Mouse (Mus musculus) liver, embryonic 15.5 days (tissue): ENCODE results near the gene Zdhhc5. TPM values are rescaled to one million over a fixed set of nuclear protein-coding genes. Genes with fewer than 3 reads are reported as not detected.

ENCODE experiments used
- ATAC-seq: fragments of 200-750 bp; cut with Nextera tagmentation; 2 replicates; pipeline ENCODE4 v1.8.0; 2017; ENCODE audit warnings: moderate number of reproducible peaks, mild to moderate bottlenecking, moderate library complexity; ENCODE audit not compliant: insufficient read depth
- H3K27ac ChIP-seq: fragments of 300-500 bp; sonication (generic); replicated peaks from 2 replicates; pipeline ENCODE4 v1.5.1; 2015; ENCODE audit warnings: mild to moderate bottlenecking, inconsistent platforms
- H3K27me3 ChIP-seq: fragments of 300-500 bp; sonication (generic); 2 replicates; pipeline ENCODE4 v1.6.1; 2015; ENCODE audit warnings: mild to moderate bottlenecking, inconsistent platforms
- H3K36me3 ChIP-seq: fragments of 300-500 bp; sonication (generic); replicated peaks from 2 replicates; pipeline ENCODE4 v1.6.1; 2015; ENCODE audit warnings: moderate library complexity, mild to moderate bottlenecking, inconsistent platforms
- H3K4me1 ChIP-seq: fragments of 300-500 bp; sonication (generic); replicated peaks from 2 replicates; pipeline ENCODE4 v1.6.1; 2015; ENCODE audit warnings: inconsistent platforms
- H3K4me2 ChIP-seq: fragments of 300-500 bp; sonication (generic); 2 replicates; pipeline ENCODE4 v1.6.1; 2015; ENCODE audit warnings: moderate library complexity, mild to moderate bottlenecking, inconsistent platforms
- H3K4me3 ChIP-seq: fragments of 300-500 bp; sonication (generic); replicated peaks from 2 replicates; pipeline ENCODE4 v1.5.1; 2015; ENCODE audit warnings: mild to moderate bottlenecking, inconsistent platforms
- H3K9ac ChIP-seq: fragments of 300-500 bp; sonication (generic); 2 replicates; pipeline ENCODE4 v1.6.1; 2015; ENCODE audit warnings: moderate library complexity, mild to moderate bottlenecking, inconsistent platforms
- H3K9me3 ChIP-seq: fragments of 300-500 bp; sonication (generic); replicated peaks from 2 replicates; pipeline ENCODE4 v1.6.1; 2016; ENCODE audit warnings: inconsistent platforms
- WGBS: fragments of 180-500 bp; shearing (Covaris S2); methylation state at CpG from one replicate; pipeline ENCODE4 v1.1.7; 2015; ENCODE audit warnings: mixed read lengths; ENCODE audit not compliant: insufficient replicate concordance; 5-methylcytosine and 5-hydroxymethylcytosine counted together
- polyA plus RNA-seq: library from polyadenylated mRNA; unstranded; fragments of >200 nt; fragmentation: Nextera tagmentation; extraction: Ambion mirVana; gene quantifications from 2 replicates; pipeline ENCODE4 v1.2.1, GENCODE M21; 2015

Gene Zdhhc5
- 17.3 and 18.4 TPM in 2 replicates for polyA plus RNA-seq

DNA sequence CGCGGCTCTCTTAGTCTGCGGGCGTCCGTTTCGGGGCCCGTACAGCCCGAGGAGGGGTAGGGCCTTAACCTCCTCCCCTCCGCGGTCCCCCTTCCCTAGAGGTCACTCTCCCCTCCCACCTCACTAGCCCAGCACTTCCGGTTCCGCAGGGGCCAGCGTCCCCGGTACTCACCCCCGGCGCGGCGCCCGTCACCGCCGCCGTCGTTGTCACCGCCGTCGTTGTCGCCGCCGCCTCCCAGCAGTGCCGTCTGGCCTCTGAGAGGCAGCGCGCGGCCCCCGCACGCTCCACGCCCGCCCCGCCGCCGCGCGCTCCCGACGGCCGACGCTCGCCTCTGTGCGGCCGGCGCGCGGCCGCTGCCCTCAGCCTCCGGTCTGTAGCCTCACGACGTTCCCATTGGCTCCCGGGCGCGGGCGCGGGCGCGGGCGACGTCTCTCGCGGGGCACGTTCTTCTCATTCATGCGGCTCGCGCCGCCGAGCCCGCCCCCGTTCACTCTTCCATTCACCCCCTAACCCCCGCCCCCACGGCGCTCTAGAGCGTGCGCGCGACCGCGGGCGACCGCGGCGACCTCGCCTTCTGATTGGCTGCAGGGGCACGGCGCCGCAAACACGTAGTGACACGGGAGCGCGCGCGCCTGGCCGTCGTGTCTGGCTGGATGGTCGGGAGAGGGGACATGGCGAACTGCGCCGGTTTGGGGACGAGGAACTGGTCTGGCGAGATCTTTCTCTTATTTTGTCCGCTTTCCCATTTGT lies at the start of gene Zdhhc5:
Zdhhc5 (minus strand) TSS at position 370 of the 751 bp plus-strand sequence.
- Histone ChIP-seq H3K9me3 (no peaks in the 10 kb centered on the region), H3K36me3 (peaks cover 14% of the 10 kb centered on the region), H3K27ac (peak within 1 kb of the TSS; percentile 99), H3K4me3 (peak within 1 kb of the TSS; percentile 86), H3K27me3 (no peaks in the 10 kb centered on the region), H3K9ac (peak within 1 kb of the TSS; percentile 94), H3K4me1 (peaks cover 49% of the 10 kb centered on the region), H3K4me2 (peak within 1 kb of the TSS; percentile 91)
- WGBS: under 1% methylated on average over 105 of the region's 107 CpGs
- ATAC-seq: peak; percentile 92

DNA sequence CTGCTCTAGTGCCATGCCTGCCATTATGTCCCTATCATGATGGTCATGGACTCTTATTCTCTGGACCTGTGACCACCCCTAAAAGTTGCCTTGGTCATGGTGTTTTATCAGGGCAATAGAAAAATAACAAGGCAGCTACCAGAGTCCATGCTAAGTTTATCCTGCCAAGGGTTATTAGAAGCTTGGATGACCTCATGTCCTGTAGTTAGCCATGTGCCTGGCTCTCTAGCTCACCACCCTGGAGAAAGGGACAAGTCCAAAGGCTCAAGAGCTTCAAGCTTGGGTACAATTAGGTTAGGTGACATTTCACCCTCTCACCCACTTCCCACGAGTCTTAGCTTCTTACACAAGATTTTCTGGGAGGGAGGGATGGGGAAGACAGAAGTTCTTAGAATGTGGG lies 47.8 kb upstream of the Zdhhc5 start:
- no peak overlapping the region for H3K4me2 ChIP-seq
- H3K36me3 ChIP-seq: no peaks in the 10 kb centered on the region
- H3K4me1 ChIP-seq: no peaks in the 10 kb centered on the region
- no peak overlapping the region for H3K27ac ChIP-seq
- WGBS: 15% methylated on average over 1 of the region's 1 CpGs
- no peak overlapping the region for H3K4me3 ChIP-seq
- ATAC-seq: no peak
- no peaks in the 10 kb centered on the region for H3K9me3 ChIP-seq
- H3K9ac ChIP-seq: no peak overlapping the region
- H3K27me3 ChIP-seq: peaks cover 41% of the 10 kb centered on the region

DNA sequence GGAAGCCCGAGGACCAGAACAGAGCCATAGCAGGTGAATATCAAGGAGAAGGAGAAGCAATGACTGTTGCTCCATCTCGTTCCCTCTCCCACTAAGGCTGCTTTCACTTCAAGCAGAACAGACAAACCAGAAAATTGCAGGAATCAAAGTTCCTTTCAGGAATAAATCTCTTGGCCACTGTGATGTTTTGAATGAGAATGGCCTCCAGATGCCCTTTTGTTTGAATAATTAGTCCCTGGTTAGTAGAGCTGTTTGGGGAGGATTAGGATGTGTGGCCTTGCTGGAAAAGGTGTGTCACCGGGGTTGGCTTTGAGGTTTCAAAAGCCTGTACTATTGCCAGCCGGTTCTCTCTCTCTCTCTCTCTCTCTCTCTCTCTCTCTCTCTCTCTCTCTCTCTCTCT lies 47.3 kb upstream of the Zdhhc5 start:
- WGBS: 34% methylated on average over 4 of the region's 4 CpGs
- Histone ChIP-seq H3K4me3 (no peak overlapping the region), H3K27me3 (peaks cover 36% of the 10 kb centered on the region), H3K9me3 (no peaks in the 10 kb centered on the region), H3K4me2 (no peak overlapping the region), H3K4me1 (peaks cover under 1% of the 10 kb centered on the region; the same call in 1 of the 2 replicates), H3K9ac (no peak overlapping the region), H3K27ac (no peak overlapping the region), H3K36me3 (no peaks in the 10 kb centered on the region)
- no peak for ATAC-seq

DNA sequence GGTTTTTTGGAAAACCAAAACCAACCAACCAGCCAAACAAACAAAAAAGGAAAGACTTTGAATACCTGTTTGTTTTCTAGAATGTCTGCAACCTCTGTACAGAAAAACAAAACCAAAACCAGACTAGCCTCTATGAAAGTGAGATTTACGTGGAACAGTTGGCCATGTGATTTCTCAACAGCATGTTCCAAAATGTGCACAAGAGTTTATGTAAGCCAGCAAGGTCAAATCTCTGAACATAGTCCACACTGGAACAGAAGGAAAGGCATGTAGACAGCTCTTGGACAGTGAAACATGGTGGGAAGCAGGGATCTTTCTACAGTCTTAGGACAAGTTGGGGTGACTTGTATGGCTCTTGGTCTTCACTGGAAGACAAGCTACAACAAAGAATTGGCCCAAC lies 46.9 kb upstream of the Zdhhc5 start:
- Histone ChIP-seq H3K9me3 (no peaks in the 10 kb centered on the region), H3K4me2 (no peak overlapping the region), H3K36me3 (no peaks in the 10 kb centered on the region), H3K4me3 (no peak overlapping the region), H3K27me3 (peaks cover 33% of the 10 kb centered on the region), H3K27ac (no peak overlapping the region), H3K9ac (no peak overlapping the region), H3K4me1 (peaks cover 3% of the 10 kb centered on the region; the same call in 1 of the 2 replicates)
- no peak; the same call in 1 of the 2 replicates for ATAC-seq
- 52% methylated on average over 1 of the region's 1 CpGs for WGBS

DNA sequence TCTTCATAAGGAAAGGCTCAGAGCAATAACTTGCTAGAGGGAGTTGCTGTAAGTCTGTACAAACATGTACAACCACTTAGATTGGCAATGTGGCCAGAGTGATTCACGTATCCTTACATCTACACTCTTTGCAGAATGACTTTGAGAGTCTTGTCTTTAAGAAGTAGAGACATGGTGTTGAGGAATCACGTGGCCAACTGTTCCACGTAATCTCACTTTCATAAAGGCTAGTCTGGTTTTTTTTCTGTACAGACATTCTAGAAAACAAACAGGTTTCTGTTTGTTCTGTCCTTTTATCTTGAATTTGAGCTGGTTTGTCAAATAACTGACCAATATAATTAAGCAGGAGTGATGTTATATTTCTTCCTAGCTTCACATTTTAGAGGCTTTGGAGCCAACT lies 46.3 kb upstream of the Zdhhc5 start:
- no peak overlapping the region for H3K27ac ChIP-seq
- no peak overlapping the region for H3K9ac ChIP-seq
- no peaks in the 10 kb centered on the region for H3K36me3 ChIP-seq
- WGBS: 61% methylated on average over 3 of the region's 3 CpGs
- ATAC-seq: no peak
- H3K9me3 ChIP-seq: no peaks in the 10 kb centered on the region
- H3K4me2 ChIP-seq: no peak overlapping the region
- peaks cover 33% of the 10 kb centered on the region for H3K27me3 ChIP-seq
- H3K4me3 ChIP-seq: no peak overlapping the region
- H3K4me1 ChIP-seq: peaks cover 3% of the 10 kb centered on the region; the same call in 1 of the 2 replicates

DNA sequence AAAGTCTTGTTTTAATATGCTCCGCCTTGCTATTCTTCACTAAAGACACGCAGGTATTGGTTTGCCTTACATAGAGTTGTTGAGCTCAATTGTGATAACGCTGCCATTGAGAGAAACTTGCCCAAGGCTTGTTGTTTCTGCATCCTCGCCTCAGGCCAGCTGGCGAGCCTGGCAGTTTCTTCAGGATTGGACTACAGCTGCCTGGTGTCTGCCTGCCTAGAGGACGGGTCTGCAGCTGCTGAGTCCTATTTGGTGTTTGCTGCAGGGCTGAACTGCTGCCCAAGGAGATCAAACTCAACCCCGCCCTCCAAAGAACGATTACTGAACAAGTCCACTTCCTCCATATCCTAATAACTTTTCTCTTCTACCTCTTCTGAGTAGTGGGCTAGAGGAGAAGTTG lies 45.8 kb upstream of the Zdhhc5 start:
- peaks cover 3% of the 10 kb centered on the region; the same call in 1 of the 2 replicates for H3K4me1 ChIP-seq
- no peaks in the 10 kb centered on the region for H3K36me3 ChIP-seq
- H3K4me2 ChIP-seq: no peak overlapping the region
- H3K9me3 ChIP-seq: no peaks in the 10 kb centered on the region
- H3K27ac ChIP-seq: no peak overlapping the region
- H3K9ac ChIP-seq: no peak overlapping the region
- no peak for ATAC-seq
- WGBS: 62% methylated on average over 8 of the region's 8 CpGs
- H3K27me3 ChIP-seq: peaks cover 31% of the 10 kb centered on the region
- H3K4me3 ChIP-seq: no peak overlapping the region

DNA sequence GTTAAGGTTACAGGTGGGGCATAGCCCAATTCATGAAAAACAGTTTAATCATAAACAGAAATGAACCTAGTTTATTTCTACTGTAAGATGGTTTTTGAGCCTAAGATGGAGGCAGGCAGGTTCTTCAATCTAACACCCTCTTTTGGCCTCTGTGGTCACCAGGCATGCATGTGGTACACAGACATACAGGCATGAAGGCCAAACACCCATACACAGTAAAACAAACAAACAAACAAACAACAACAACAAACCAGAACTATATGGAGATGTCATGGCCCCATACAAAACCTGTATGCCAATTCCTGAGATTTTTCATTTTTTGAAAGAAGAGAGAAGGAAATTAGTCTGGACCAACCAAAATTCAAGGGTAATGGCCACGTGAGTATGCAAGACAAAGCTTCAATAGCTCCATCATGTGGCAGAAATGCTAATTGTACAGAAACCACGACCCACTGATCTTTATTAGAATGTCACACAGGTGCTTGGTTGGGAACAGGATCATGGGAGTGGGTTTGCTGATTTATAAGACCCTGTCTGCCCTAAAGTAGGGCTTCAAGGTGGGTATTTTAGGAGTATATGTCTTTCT lies 43.7 kb upstream of the Zdhhc5 start:
- H3K27me3 ChIP-seq: peaks cover 17% of the 10 kb centered on the region
- peaks cover 3% of the 10 kb centered on the region; the same call in 1 of the 2 replicates for H3K4me1 ChIP-seq
- no peak for ATAC-seq
- no peak overlapping the region for H3K4me2 ChIP-seq
- no peaks in the 10 kb centered on the region for H3K36me3 ChIP-seq
- no peaks in the 10 kb centered on the region for H3K9me3 ChIP-seq
- no peak overlapping the region for H3K4me3 ChIP-seq
- no peak overlapping the region for H3K9ac ChIP-seq
- WGBS: under 1% methylated on average over 2 of the region's 2 CpGs
- no peak overlapping the region for H3K27ac ChIP-seq

DNA sequence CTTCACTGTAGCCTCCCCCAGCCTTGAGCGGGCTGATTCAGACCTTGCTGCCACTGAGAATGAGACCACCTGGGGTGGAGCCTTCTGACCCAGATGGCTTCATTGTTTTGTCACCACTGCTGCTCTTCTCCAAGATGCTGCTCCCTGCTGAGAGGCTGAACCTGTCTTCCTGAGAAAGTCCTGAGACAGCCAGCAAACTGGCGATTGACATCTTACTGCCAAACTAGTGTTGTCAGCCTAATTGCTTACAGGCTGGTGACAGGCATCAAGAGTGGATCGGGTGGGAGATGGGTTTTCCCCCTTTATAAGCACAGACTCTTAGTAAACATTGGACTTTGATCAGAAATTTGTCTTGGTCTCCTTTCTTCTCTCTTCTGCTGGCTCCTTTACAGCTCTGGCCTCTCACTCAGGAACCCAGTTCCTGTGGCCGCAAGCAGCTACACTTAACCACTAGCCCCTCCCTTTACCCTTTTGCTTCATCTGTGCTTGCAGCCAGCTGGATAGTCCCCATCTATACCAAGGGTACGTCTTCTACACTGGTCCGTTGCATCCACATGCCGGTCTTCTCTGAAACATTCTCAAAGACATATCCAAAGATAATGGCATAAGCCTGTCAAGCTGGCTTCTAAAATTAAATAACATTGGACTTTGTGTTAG lies 42.2 kb upstream of the Zdhhc5 start:
- no peak overlapping the region for H3K4me3 ChIP-seq
- no peak overlapping the region for H3K9ac ChIP-seq
- no peak for ATAC-seq
- H3K36me3 ChIP-seq: no peaks in the 10 kb centered on the region
- H3K4me2 ChIP-seq: no peak overlapping the region
- no peak overlapping the region for H3K27ac ChIP-seq
- H3K9me3 ChIP-seq: no peaks in the 10 kb centered on the region
- H3K27me3 ChIP-seq: peaks cover 8% of the 10 kb centered on the region; the same call in 1 of the 2 replicates
- peaks cover 3% of the 10 kb centered on the region; the same call in 1 of the 2 replicates for H3K4me1 ChIP-seq
- 56% methylated on average over 7 of the region's 7 CpGs for WGBS

DNA sequence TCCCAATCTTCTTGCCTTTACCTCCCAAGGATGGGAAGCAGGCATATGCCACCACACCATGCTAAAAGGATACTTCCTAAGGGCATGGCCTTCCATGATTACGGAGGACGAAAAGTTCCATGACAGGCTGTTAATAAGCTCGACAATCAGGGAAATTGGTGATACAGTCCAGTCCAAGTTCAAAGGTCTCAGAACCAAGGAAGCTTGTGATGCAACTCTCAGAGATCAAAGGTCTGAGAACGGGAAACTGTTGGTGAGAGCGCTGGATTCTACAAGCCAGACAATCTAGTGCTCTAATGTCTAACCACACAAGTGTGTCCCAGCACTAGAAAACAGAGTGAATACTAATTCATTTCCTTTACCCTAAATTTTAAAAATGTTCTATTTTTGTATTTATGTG lies 41.3 kb upstream of the Zdhhc5 start:
- no peaks in the 10 kb centered on the region for H3K9me3 ChIP-seq
- H3K4me3 ChIP-seq: no peak overlapping the region
- H3K4me1 ChIP-seq: peaks cover 3% of the 10 kb centered on the region; the same call in 1 of the 2 replicates
- H3K27ac ChIP-seq: no peak overlapping the region
- H3K27me3 ChIP-seq: peaks cover 5% of the 10 kb centered on the region
- 62% methylated on average over 5 of the region's 5 CpGs for WGBS
- H3K36me3 ChIP-seq: no peaks in the 10 kb centered on the region
- ATAC-seq: no peak
- H3K4me2 ChIP-seq: no peak overlapping the region
- H3K9ac ChIP-seq: no peak overlapping the region

DNA sequence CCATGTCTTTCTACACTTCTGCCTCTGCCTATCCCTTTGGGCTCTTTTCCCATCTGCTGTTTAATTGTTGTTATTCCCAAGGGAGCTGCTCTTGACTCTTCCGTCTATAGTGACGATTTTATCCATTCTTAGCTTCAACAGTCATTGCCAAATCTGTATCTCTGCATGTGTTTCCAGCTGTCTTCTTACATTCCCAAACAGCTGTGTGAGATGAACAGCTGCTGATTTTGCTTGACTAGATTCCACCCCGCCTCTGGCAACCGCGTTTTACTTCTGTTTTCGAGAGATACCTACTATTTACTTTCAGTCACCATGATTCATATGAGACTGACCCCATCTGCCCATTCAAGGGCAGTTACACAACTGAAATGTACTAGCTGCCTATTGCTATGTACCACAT lies 35.1 kb upstream of the Zdhhc5 start:
- H3K4me2 ChIP-seq: no peak overlapping the region
- H3K4me3 ChIP-seq: no peak overlapping the region
- no peaks in the 10 kb centered on the region for H3K36me3 ChIP-seq
- H3K9ac ChIP-seq: no peak overlapping the region
- H3K9me3 ChIP-seq: no peaks in the 10 kb centered on the region
- no peak overlapping the region for H3K27ac ChIP-seq
- 60% methylated on average over 6 of the region's 6 CpGs for WGBS
- peaks cover 9% of the 10 kb centered on the region; the same call in 1 of the 2 replicates for H3K4me1 ChIP-seq
- ATAC-seq: no peak
- H3K27me3 ChIP-seq: peaks cover 53% of the 10 kb centered on the region

DNA sequence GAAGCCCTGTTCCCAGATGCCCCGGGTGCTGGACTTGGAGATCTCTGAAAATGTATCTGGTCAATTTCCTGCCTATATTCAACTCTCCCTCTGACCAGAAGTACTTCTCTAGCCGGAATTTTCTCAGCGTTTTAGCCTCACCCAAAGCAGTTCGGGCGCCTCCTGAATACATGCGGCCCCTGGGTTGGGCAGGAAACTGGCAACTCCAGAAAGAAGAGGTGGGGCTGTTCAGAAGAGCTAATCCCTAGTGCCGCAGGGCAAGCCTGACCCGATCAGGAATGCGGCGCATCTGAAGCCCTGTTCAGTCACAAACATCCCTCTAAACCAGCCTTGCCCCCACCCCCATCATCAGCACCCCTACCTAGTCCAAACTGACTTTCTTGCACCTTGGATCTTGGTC lies 29.1 kb upstream of the Zdhhc5 start:
- ATAC-seq: peak; percentile 25; the same call in 1 of the 2 replicates
- Histone ChIP-seq H3K27ac (peak overlapping the region; percentile 85), H3K4me2 (peak overlapping the region; percentile 85), H3K36me3 (peaks cover 25% of the 10 kb centered on the region), H3K9ac (peak overlapping the region; percentile 83), H3K4me3 (peak overlapping the region; percentile 69), H3K9me3 (no peaks in the 10 kb centered on the region), H3K4me1 (peaks cover 64% of the 10 kb centered on the region), H3K27me3 (peaks cover 65% of the 10 kb centered on the region)
- 10% methylated on average over 10 of the region's 10 CpGs for WGBS
